Mouse (Mus musculus) testis, adult 2 months (tissue): ENCODE data around the gene Gm21981. TPM values are rescaled to one million over a fixed set of nuclear protein-coding genes. Genes with fewer than 3 reads are reported as not detected.

Experiments used
- H3K27ac ChIP-seq: fragments of 200-500 bp; 2 replicates; pipeline ENCODE4 v1.5.1; 2012; ENCODE audit warnings: low read depth, low read length; ENCODE audit not compliant: control insufficient read depth, insufficient read depth
- H3K27me3 ChIP-seq: fragments of 200-500 bp; 2 replicates; pipeline ENCODE4 v1.6.1; 2012; ENCODE audit warnings: mild to moderate bottlenecking, low read length, moderate library complexity; ENCODE audit not compliant: control insufficient read depth, insufficient read depth
- H3K36me3 ChIP-seq: fragments of 200-500 bp; 2 replicates; pipeline ENCODE4 v1.6.1; 2012; ENCODE audit warnings: mild to moderate bottlenecking, low read length; ENCODE audit not compliant: control insufficient read depth, insufficient read depth
- H3K4me1 ChIP-seq: fragments of 200-500 bp; 2 replicates; pipeline ENCODE4 v1.6.1; 2012; ENCODE audit warnings: low read length; ENCODE audit not compliant: control insufficient read depth, insufficient read depth
- H3K4me3 ChIP-seq: fragments of 200-500 bp; 2 replicates; pipeline ENCODE4 v1.5.1; 2012; ENCODE audit warnings: low read depth, mild to moderate bottlenecking, low read length, moderate library complexity, mixed read lengths; ENCODE audit not compliant: control insufficient read depth
- CTCF ChIP-seq: fragments of 200-500 bp; IDR thresholded peaks from 2 replicates; pipeline ENCODE4 v1.5.1; 2012; ENCODE audit warnings: low read depth, mild to moderate bottlenecking, inconsistent platforms, low read length, moderate library complexity; ENCODE audit not compliant: control insufficient read depth, insufficient read depth, insufficient replicate concordance
- POLR2A ChIP-seq: fragments of 200-500 bp; IDR thresholded peaks from 2 replicates; pipeline ENCODE4 v1.6.1; 2012; ENCODE audit warnings: low read depth, mild to moderate bottlenecking, inconsistent platforms, low read length, moderate library complexity; ENCODE audit not compliant: control insufficient read depth
- polyA plus RNA-seq: library from polyadenylated mRNA; depleted of rRNA; stranded (reverse); fragments of >200 nt; gene quantifications from 2 replicates; pipeline ENCODE4 v1.2.3, GENCODE M21; 2012

Gm21981 gene
- polyA plus RNA-seq, 1 experiment = 0.95 TPM

GRCm38 (mm10) chr17:47702548-47703345, 8.5 kb upstream of the Gm21981 start:
- Histone ChIP-seq H3K36me3 (no peaks in the 10 kb centered on the region), H3K27me3 (no peaks in the 10 kb centered on the region), H3K27ac (no peak overlapping the region), H3K4me3 (peak overlapping the region; percentile 60), H3K4me1 (peaks cover 10% of the 10 kb centered on the region)
- TF ChIP-seq POLR2A (no peak), CTCF (no peak)

GRCm38 (mm10) chr17:47701793-47702192, 7.5 kb upstream of the Gm21981 start:
- Histone ChIP-seq H3K36me3 (no peaks in the 10 kb centered on the region), H3K4me3 (peak overlapping the region; percentile 60), H3K4me1 (peaks cover 10% of the 10 kb centered on the region), H3K27me3 (no peaks in the 10 kb centered on the region), H3K27ac (no peak overlapping the region; the same call in 1 of the 2 replicates)
- TF ChIP-seq POLR2A = 0 out of 2 replicates have a peak, but pooled peaks have one; percentile 22
- TF ChIP-seq CTCF = no peak

GRCm38 (mm10) chr17:47699055-47699454, 4.8 kb upstream of the Gm21981 start:
- Histone ChIP-seq H3K27me3 (no peaks in the 10 kb centered on the region), H3K36me3 (no peaks in the 10 kb centered on the region), H3K4me1 (peaks cover 17% of the 10 kb centered on the region), H3K4me3 (no peak overlapping the region), H3K27ac (no peak overlapping the region)
- no peak for TF ChIP-seq POLR2A

- Histone ChIP-seq H3K4me3 (no peak overlapping the region), H3K27me3 (no peaks in the 10 kb centered on the region), H3K4me1 (peaks cover 20% of the 10 kb centered on the region), H3K36me3 (no peaks in the 10 kb centered on the region), H3K27ac (no peak overlapping the region)
- TF ChIP-seq CTCF = no peak
- TF ChIP-seq POLR2A = no peak
Observed at GRCm38 (mm10) chr17:47698156-47698555, 3.9 kb upstream of the Gm21981 start.

GRCm38 (mm10) chr17:47695337-47695710, 1.1 kb upstream of the Gm21981 start:
- H3K27ac ChIP-seq = no peak overlapping the region
- no peaks in the 10 kb centered on the region for H3K27me3 ChIP-seq
- peaks cover 13% of the 10 kb centered on the region for H3K4me1 ChIP-seq
- peak overlapping the region; percentile 91 for H3K4me3 ChIP-seq
- no peaks in the 10 kb centered on the region for H3K36me3 ChIP-seq
- no peak for TF ChIP-seq CTCF
- no peak for TF ChIP-seq POLR2A

GRCm38 (mm10) chr17:47694503-47695336, 465 bp upstream of the Gm21981 start, which contains the start of gene Prickle4:
Prickle4 (minus strand) TSS chr17:47694736.
- H3K27ac ChIP-seq = peak within 1 kb of the TSS; percentile 46; the same call in 1 of the 2 replicates
- H3K4me1 ChIP-seq = peaks cover 13% of the 10 kb centered on the region
- no peaks in the 10 kb centered on the region for H3K27me3 ChIP-seq
- peak within 1 kb of the TSS; percentile 91 for H3K4me3 ChIP-seq
- no peaks in the 10 kb centered on the region for H3K36me3 ChIP-seq
- TF ChIP-seq CTCF = peak; percentile 62; the same call in 1 of the 2 replicates
- peak; percentile 54 for TF ChIP-seq POLR2A
